Mouse (Mus musculus) neural tube, embryonic 13.5 days (tissue): ENCODE data around the gene Hrh1. TPM values are rescaled to one million over a fixed set of nuclear protein-coding genes. Genes with fewer than 3 reads are reported as not detected.
A peak's percentile ranks its signal among the peaks of the same experiment; 100 is the strongest.

Experiments used
- ATAC-seq: fragments of 200-750 bp; cut with Nextera tagmentation; 2 replicates; pipeline ENCODE4 v1.8.0; 2017; ENCODE audit warnings: low read depth, mild to moderate bottlenecking, moderate TSS enrichment, moderate library complexity
- H3K27ac ChIP-seq: fragments of 300-500 bp; sonication (generic); replicated peaks from 2 replicates; pipeline ENCODE4 v1.5.1; 2015; ENCODE audit warnings: moderate library complexity, mild to moderate bottlenecking, inconsistent platforms
- H3K27me3 ChIP-seq: fragments of 300-500 bp; sonication (generic); 2 replicates; pipeline ENCODE4 v1.6.1; 2015; ENCODE audit warnings: mild to moderate bottlenecking, inconsistent platforms
- H3K36me3 ChIP-seq: fragments of 300-500 bp; sonication (generic); 2 replicates; pipeline ENCODE4 v1.6.1; 2015; ENCODE audit warnings: mild to moderate bottlenecking, inconsistent platforms
- H3K4me1 ChIP-seq: fragments of 300-500 bp; sonication (generic); replicated peaks from 2 replicates; pipeline ENCODE4 v1.6.1; 2015; ENCODE audit warnings: inconsistent platforms
- H3K4me2 ChIP-seq: fragments of 300-500 bp; sonication (generic); 2 replicates; pipeline ENCODE4 v1.6.1; 2015; ENCODE audit warnings: inconsistent platforms, mild to moderate bottlenecking, moderate library complexity
- H3K4me3 ChIP-seq: fragments of 300-500 bp; sonication (generic); 2 replicates; pipeline ENCODE4 v1.5.1; 2015; ENCODE audit warnings: mild to moderate bottlenecking, inconsistent platforms
- H3K9ac ChIP-seq: fragments of 300-500 bp; sonication (generic); 2 replicates; pipeline ENCODE4 v1.6.1; 2015; ENCODE audit warnings: moderate library complexity, mild to moderate bottlenecking, inconsistent platforms
- H3K9me3 ChIP-seq: fragments of 300-500 bp; sonication (generic); 2 replicates; pipeline ENCODE4 v1.6.1; 2016; ENCODE audit warnings: inconsistent platforms
- WGBS: fragments of 180-500 bp; shearing (Covaris S2); methylation state at CpG from one replicate; pipeline ENCODE4 v1.1.7; 2015; 5-methylcytosine and 5-hydroxymethylcytosine counted together
- polyA plus RNA-seq: library from polyadenylated mRNA; unstranded; fragments of >200 nt; fragmentation: Nextera tagmentation; extraction: Ambion mirVana; gene quantifications from 2 replicates; pipeline ENCODE4 v1.2.1, GENCODE M21; 2015

The Hrh1 gene
- 0.13 and 0.15 TPM in 2 replicates for polyA plus RNA-seq

DNA sequence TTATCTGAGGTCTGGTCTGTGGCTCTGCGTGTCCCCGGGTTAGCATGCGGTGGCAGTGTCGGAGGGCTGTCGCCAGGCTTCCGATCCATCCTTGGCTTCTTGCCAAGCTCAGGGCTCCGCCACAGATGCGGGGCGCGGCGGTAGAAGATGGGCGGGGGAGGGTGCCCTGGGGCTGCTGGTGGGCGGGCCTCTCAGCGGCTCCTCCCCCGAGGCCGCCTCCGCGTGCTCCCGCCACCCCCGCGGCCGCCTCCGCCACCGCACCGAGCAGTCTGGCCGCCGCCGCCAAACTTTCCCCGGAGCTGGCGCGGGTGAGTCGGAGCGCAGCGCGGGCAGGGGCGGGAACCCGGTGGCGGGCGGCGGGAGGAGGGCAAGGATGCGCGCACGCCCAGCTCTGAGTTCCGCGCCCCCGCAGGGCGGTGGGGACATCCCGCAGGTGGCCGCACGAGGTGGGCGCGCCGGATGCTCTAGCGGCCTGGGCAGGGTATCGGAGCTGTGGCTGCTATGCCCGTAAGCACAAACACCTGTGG lies at the start of gene Hrh1:
TSS of gene Hrh1 (plus strand) at position 246 of the 527 bp plus-strand sequence.
- Histone ChIP-seq H3K36me3 (no peaks in the 10 kb centered on the region), H3K27ac (no peak within 1 kb of the TSS), H3K4me3 (peak within 1 kb of the TSS; percentile 50), H3K9ac (peak within 1 kb of the TSS; percentile 61), H3K27me3 (peaks cover 69% of the 10 kb centered on the region), H3K4me1 (peaks cover 28% of the 10 kb centered on the region), H3K4me2 (peak within 1 kb of the TSS; percentile 94), H3K9me3 (no peaks in the 10 kb centered on the region)
- ATAC-seq: peak; percentile 81
- WGBS: 0% methylated on average over 51 of the region's 56 CpGs

DNA sequence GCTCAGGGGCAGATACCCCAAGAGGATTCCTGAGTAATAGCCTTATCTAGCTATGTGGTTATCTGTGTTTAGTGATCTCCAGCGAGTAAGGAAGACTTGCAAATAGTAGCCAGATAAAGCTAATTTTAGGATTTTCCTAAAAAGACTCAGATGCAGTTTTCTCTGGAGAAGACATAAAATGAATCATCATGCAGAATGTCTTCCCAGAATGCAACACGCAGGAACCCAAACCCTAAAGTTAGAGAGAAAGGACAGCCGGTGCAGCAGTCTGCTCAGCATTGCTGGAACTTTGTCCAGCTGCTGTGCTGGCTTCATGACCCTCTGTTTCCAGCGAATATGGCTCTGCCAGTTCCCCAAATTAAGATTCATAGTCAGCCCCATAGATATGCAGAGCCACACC lies 43.1 kb upstream of the Hrh1 start:
- Histone ChIP-seq H3K36me3 (no peaks in the 10 kb centered on the region), H3K9ac (no peak overlapping the region), H3K27me3 (no peaks in the 10 kb centered on the region), H3K27ac (no peak overlapping the region), H3K4me3 (no peak overlapping the region), H3K4me2 (no peak overlapping the region), H3K4me1 (no peaks in the 10 kb centered on the region; the same call in 1 of the 2 replicates), H3K9me3 (no peaks in the 10 kb centered on the region)
- WGBS: 83% methylated on average over 4 of the region's 4 CpGs
- ATAC-seq: no peak

DNA sequence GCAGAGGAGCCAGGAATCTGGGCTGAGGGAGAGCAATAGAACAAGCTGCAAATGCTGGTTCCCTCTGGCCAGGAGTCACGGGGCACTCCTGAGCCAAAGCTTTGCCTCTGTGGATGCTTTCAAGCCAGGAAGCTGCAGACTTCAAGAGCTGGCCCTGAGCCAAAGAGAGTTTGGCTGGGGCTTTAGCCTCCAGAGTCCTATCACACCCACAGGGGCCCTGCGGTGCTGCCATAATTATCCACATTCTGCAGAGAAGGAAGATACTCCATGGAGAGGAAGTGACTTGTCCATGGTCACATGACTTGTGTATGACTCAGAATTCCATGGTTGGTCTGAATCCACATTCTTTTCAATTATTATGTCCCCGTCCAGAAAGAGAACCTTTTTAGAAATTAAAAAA lies 39.6 kb upstream of the Hrh1 start:
- no peaks in the 10 kb centered on the region for H3K9me3 ChIP-seq
- H3K36me3 ChIP-seq: no peaks in the 10 kb centered on the region
- H3K4me2 ChIP-seq: no peak overlapping the region
- 61% methylated on average over 3 of the region's 3 CpGs for WGBS
- H3K27ac ChIP-seq: no peak overlapping the region
- ATAC-seq: no peak; the same call in 1 of the 2 replicates
- no peaks in the 10 kb centered on the region; the same call in 1 of the 2 replicates for H3K4me1 ChIP-seq
- no peaks in the 10 kb centered on the region for H3K27me3 ChIP-seq
- H3K9ac ChIP-seq: no peak overlapping the region
- H3K4me3 ChIP-seq: no peak overlapping the region

DNA sequence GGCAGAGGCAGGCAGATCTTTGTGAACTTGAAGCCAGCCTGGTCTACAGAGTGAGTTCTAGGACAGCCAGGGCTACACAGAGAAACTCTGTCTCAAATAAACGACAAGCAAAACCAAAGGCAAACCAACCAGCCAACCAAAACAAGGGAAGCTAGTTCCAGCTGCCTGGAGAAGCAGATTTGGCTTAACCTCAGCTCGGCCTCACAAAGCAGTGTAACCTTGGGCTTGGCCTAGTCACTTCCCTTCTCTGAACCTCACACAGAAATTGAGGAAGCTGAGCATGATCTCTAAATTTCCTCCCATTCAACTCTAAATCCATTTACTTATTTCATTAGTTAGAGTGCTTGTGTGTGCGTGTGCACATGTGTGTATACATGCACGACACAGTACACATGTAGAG lies 35.4 kb upstream of the Hrh1 start:
- no peaks in the 10 kb centered on the region for H3K27me3 ChIP-seq
- no peaks in the 10 kb centered on the region for H3K36me3 ChIP-seq
- 78% methylated on average over 4 of the region's 4 CpGs for WGBS
- H3K4me1 ChIP-seq: no peaks in the 10 kb centered on the region
- H3K9me3 ChIP-seq: no peaks in the 10 kb centered on the region
- no peak overlapping the region for H3K9ac ChIP-seq
- H3K4me3 ChIP-seq: no peak overlapping the region
- no peak overlapping the region for H3K27ac ChIP-seq
- no peak overlapping the region for H3K4me2 ChIP-seq
- ATAC-seq: no peak

DNA sequence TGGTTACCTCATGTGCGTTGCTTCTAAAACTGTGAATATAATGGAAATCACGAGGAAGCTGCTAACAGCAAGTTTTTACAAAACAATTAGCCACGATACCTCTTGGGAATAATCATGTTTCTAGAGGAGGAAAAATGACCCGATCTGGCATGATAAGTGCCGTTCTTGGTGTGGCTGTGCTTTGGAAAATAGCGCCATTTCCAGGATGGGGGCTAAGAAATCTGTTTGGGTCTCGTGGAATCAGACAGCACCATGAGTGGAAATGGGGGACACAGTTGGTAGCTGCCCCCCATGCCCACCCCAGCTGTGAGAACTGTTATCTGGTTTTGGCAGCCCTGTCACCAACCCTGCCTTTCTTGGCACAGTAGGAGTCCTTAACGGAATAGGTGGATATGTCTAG lies 34.0 kb upstream of the Hrh1 start:
- Histone ChIP-seq H3K36me3 (no peaks in the 10 kb centered on the region), H3K27me3 (no peaks in the 10 kb centered on the region), H3K9me3 (no peaks in the 10 kb centered on the region), H3K4me1 (no peaks in the 10 kb centered on the region), H3K4me3 (no peak overlapping the region), H3K4me2 (no peak overlapping the region), H3K9ac (no peak overlapping the region), H3K27ac (no peak overlapping the region)
- 62% methylated on average over 8 of the region's 8 CpGs for WGBS
- no peak for ATAC-seq

DNA sequence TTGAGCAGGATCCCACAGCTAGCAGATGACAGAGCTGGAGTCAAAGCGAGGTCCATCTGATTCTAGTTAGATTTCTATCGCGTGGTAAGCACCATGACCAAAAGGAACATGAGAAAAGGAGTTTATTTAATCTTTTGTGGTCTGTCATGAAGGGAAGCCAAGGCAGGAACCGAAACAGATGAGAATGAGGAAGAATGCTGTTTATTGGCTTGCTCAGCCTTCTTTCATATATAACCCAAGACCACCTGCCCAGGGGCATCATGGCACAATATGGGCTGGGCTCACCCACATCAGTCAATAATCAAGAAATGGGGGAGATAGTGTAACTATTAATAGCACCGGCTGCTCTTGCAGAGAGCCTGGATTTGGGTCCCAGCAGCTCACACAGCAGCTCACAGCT lies 33.0 kb upstream of the Hrh1 start:
- no peak for ATAC-seq
- no peaks in the 10 kb centered on the region for H3K4me1 ChIP-seq
- no peaks in the 10 kb centered on the region for H3K36me3 ChIP-seq
- H3K4me3 ChIP-seq: no peak overlapping the region
- H3K27me3 ChIP-seq: no peaks in the 10 kb centered on the region
- no peak overlapping the region for H3K9ac ChIP-seq
- H3K4me2 ChIP-seq: no peak overlapping the region
- WGBS: 88% methylated on average over 5 of the region's 5 CpGs
- no peak overlapping the region for H3K27ac ChIP-seq
- no peaks in the 10 kb centered on the region for H3K9me3 ChIP-seq

DNA sequence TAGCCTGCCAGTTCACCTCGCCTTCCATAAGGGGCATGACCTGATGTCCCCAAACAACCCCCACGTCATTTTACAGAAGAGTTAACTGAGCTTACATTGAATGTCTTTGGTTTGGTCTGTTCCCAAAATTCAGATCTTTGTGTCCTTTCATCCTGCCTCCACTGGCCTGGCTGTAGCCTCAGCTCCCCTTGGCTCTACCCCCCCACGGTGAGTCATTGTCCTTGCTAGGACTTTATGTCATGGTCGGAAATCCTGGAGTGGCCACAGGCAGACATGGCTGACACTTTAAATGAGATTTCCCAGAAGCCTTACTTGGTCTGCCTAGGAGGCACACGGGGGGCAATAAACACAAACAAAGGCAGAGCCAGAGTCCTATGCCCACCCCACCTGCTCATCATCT lies 31.5 kb upstream of the Hrh1 start:
- 50% methylated on average over 5 of the region's 5 CpGs for WGBS
- no peak overlapping the region for H3K27ac ChIP-seq
- no peaks in the 10 kb centered on the region for H3K27me3 ChIP-seq
- H3K36me3 ChIP-seq: no peaks in the 10 kb centered on the region
- no peaks in the 10 kb centered on the region for H3K9me3 ChIP-seq
- no peak overlapping the region for H3K9ac ChIP-seq
- no peaks in the 10 kb centered on the region for H3K4me1 ChIP-seq
- no peak overlapping the region for H3K4me3 ChIP-seq
- no peak overlapping the region for H3K4me2 ChIP-seq
- no peak for ATAC-seq

DNA sequence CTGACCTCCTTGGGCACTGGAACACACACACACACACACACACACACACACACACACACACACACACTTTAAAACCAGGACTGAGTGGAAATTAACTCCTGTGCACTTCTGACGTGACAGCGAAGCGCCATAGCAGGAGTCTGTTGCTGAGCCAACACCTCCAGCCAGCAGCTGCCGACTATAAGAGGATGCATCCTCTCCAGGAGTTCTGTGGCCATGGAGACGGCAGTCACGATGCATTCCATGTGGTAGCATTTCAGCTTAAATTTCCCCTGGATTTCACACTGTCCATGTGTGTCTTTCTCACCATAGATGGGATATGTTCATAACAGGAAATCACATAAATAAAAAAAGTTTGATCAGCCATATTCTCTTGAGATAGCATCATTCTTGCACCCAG lies 30.1 kb upstream of the Hrh1 start:
- H3K4me2 ChIP-seq: no peak overlapping the region
- H3K4me1 ChIP-seq: no peaks in the 10 kb centered on the region
- 62% methylated on average over 6 of the region's 6 CpGs for WGBS
- no peaks in the 10 kb centered on the region for H3K9me3 ChIP-seq
- H3K27ac ChIP-seq: no peak overlapping the region
- H3K4me3 ChIP-seq: no peak overlapping the region
- no peak overlapping the region for H3K9ac ChIP-seq
- no peaks in the 10 kb centered on the region for H3K27me3 ChIP-seq
- ATAC-seq: no peak
- no peaks in the 10 kb centered on the region for H3K36me3 ChIP-seq

DNA sequence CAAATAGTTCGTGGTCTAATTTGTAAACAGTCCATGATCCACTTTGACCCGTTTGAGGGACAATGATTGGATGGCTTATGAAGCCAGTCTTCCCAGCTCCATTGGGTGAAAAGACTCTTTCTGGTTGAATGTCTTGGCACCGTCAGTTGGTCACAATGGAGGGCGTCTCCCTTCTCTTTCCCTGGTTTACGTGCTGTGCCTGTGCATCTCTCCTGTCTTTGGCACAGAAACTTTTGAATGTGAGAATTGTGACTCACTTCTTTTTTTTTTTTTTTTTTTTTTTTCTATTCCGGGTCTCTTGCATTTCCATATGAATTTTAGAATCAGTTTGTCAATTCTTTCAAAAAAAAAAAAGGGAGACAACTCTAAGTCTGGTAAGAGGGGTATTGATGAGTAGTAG lies 29.5 kb upstream of the Hrh1 start:
- Histone ChIP-seq H3K9me3 (no peaks in the 10 kb centered on the region), H3K9ac (no peak overlapping the region), H3K27ac (no peak overlapping the region), H3K36me3 (no peaks in the 10 kb centered on the region), H3K27me3 (no peaks in the 10 kb centered on the region), H3K4me2 (no peak overlapping the region), H3K4me1 (no peaks in the 10 kb centered on the region), H3K4me3 (no peak overlapping the region)
- no peak for ATAC-seq
- 74% methylated on average over 6 of the region's 6 CpGs for WGBS

DNA sequence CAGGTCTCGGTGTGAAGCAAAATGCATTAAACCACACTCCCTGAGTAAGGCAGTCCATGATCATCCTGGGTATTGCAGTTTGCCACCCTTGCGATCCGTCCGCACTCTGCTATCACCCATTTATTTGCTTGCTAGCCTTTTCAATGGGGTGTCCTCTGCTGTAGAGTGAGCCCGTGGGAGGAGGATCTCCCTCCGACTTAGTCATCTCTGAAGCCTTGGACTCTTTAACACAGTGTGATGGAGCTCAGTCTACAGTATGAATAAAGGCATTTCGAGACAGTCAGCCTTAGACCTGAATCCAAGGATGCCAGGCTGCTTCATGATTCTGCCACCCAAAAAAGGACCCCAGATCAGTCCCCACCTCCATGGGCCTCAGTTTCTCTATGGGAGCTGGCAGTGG lies 25.0 kb upstream of the Hrh1 start:
- Histone ChIP-seq H3K4me1 (no peaks in the 10 kb centered on the region), H3K27me3 (no peaks in the 10 kb centered on the region), H3K27ac (no peak overlapping the region), H3K9ac (no peak overlapping the region), H3K4me3 (no peak overlapping the region), H3K9me3 (peaks cover 4% of the 10 kb centered on the region; the same call in 1 of the 2 replicates), H3K4me2 (no peak overlapping the region), H3K36me3 (no peaks in the 10 kb centered on the region)
- ATAC-seq: no peak
- WGBS: 92% methylated on average over 7 of the region's 7 CpGs

DNA sequence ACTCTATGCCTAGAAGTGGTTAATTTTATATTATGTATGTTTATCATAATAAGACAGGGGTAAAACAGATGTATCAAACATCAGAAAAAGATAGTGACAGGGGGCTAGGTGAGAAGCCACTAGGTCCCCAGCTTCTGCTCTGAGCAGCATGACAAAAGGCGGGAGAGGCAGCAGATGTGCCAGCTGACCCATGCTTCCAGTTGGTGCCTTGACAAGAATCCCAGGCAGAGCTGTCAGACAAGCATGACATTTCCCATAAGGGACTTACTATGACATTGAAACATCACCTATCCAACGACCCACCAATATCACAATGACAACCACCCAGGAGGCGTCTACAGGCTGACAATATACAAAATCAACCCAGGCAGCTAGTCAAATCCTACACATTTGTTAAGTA lies 16.9 kb upstream of the Hrh1 start:
- no peak for ATAC-seq
- H3K27ac ChIP-seq: no peak overlapping the region
- H3K4me2 ChIP-seq: no peak overlapping the region
- H3K4me3 ChIP-seq: no peak overlapping the region
- peaks cover 4% of the 10 kb centered on the region; the same call in 1 of the 2 replicates for H3K9me3 ChIP-seq
- no peaks in the 10 kb centered on the region for H3K4me1 ChIP-seq
- no peaks in the 10 kb centered on the region for H3K36me3 ChIP-seq
- H3K9ac ChIP-seq: no peak overlapping the region
- 81% methylated on average over 3 of the region's 3 CpGs for WGBS
- H3K27me3 ChIP-seq: peaks cover 5% of the 10 kb centered on the region; the same call in 1 of the 2 replicates

DNA sequence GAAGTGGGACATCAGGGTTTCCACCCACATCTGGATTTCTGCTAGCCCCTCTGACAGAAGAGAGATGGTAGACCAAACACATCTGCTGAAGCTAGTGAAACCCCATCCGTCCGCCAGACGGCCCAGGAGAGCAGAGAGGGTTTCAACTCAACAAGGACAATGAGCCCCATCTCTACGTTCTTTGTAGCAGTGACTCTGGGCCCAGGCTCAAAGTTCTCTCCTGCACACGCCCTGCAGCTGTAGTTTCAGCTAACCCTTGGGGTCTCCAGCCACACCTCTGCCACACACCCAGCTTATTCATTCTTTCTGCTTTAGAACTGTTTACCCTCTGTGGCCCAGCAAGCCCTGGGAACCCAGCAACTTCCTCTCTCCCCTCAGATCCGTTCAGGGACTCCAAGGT lies 10.4 kb upstream of the Hrh1 start:
- H3K9me3 ChIP-seq: no peaks in the 10 kb centered on the region
- H3K36me3 ChIP-seq: no peaks in the 10 kb centered on the region
- no peaks in the 10 kb centered on the region for H3K27me3 ChIP-seq
- no peak overlapping the region for H3K4me2 ChIP-seq
- no peak overlapping the region for H3K27ac ChIP-seq
- no peak overlapping the region for H3K9ac ChIP-seq
- 65% methylated on average over 6 of the region's 6 CpGs for WGBS
- no peak for ATAC-seq
- H3K4me3 ChIP-seq: no peak overlapping the region
- no peaks in the 10 kb centered on the region for H3K4me1 ChIP-seq

DNA sequence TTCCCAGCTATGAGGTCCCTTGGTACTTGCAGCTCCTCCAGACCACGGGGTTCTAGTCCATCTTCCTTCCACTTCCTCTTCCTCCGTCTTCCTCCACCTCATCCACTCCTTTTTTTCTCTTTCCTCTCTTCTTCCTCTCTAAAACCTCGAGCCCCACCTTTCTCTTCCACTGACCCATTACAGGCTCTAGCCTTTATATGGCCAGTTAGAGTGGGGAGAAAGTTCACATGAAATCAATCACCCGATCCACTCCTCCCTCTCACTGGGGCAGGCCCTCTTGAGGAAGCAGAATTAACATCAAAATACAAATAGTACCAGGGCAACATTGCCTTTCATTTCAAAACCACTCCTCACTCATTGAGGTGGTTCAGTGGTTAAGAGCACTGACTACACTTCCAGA lies 9.9 kb upstream of the Hrh1 start:
- Histone ChIP-seq H3K4me3 (no peak overlapping the region), H3K4me2 (no peak overlapping the region), H3K36me3 (no peaks in the 10 kb centered on the region), H3K9ac (no peak overlapping the region), H3K27ac (no peak overlapping the region), H3K9me3 (no peaks in the 10 kb centered on the region), H3K27me3 (peaks cover 4% of the 10 kb centered on the region; the same call in 1 of the 2 replicates), H3K4me1 (no peaks in the 10 kb centered on the region)
- no peak for ATAC-seq
- 73% methylated on average over 4 of the region's 4 CpGs for WGBS
